Mouse (Mus musculus): ENCODE results near the gene Gm44805. TPM values are rescaled to one million over a fixed set of nuclear protein-coding genes. Genes with fewer than 3 reads are reported as not detected.

Gm44805 gene
- polyA plus RNA-seq (2015; fragmentation: Nextera tagmentation; extraction: Ambion mirVana) = 0.71 and 1.2 TPM in 2 replicates

- 0 out of 2 replicates have a peak, but pooled peaks cover 7% of the 10 kb centered on the region for H3K4me1 ChIP-seq (replicated peaks)
- H3K27ac ChIP-seq = no peak within 1 kb of the TSS
- H3K27me3 ChIP-seq (replicated peaks) = no peaks in the 10 kb centered on the region
- no peaks in the 10 kb centered on the region for H3K36me3 ChIP-seq
- ATAC-seq = no peak
- H3K9me3 ChIP-seq = no peaks in the 10 kb centered on the region
- 59% methylated on average over 8 of the region's 8 CpGs for WGBS
- H3K4me3 ChIP-seq (replicated peaks) = no peak within 1 kb of the TSS
- H3K9ac ChIP-seq = no peak within 1 kb of the TSS
- H3K4me2 ChIP-seq (replicated peaks) = no peak within 1 kb of the TSS
These were observed at the start of gene Gm44805, which contains the start of gene Apoc4 for GRCm38 (mm10) chr7:19681202-19681694. Gm44805 (minus strand) TSS chr7:19681423. Apoc4 (minus strand) TSS chr7:19681479.

GRCm38 (mm10) chr7:19726541-19726940 lies 45.3 kb upstream of the Gm44805 start:
- Histone ChIP-seq H3K4me1 (replicated peaks) (no peaks in the 10 kb centered on the region), H3K4me3 (replicated peaks) (no peak overlapping the region), H3K27me3 (replicated peaks) (no peaks in the 10 kb centered on the region), H3K9me3 (no peaks in the 10 kb centered on the region), H3K36me3 (peaks cover 79% of the 10 kb centered on the region), H3K4me2 (replicated peaks) (no peak overlapping the region), H3K9ac (no peak overlapping the region), H3K27ac (no peak overlapping the region)
- no peak for ATAC-seq
- 93% methylated on average over 4 of the region's 4 CpGs for WGBS

DNA sequence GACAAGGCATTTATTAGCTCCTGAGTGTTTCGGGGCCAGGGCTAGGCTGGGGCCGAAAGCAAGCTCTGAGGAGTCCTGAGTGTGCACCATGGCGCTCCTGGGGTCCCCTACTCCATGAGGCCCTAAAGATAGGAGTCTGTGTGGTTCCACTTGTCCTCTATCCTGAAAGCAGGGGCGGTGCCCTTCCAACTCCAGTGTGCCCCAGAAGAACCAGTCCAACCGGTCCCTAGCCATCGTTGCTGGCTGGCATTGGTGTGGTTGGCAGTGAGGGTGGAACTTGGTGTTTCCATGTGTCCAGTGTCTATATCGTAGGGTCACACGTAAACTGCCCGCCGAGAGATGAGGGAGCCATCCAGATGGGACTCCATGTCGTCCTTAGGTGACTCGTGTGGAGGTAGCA lies 42.9 kb upstream of the Gm44805 start:
- H3K4me3 ChIP-seq (replicated peaks) = no peak overlapping the region
- no peak overlapping the region for H3K4me2 ChIP-seq (replicated peaks)
- peak; percentile 35; the same call in 1 of the 2 replicates for ATAC-seq
- H3K27ac ChIP-seq = no peak overlapping the region
- no peaks in the 10 kb centered on the region for H3K27me3 ChIP-seq (replicated peaks)
- no peak overlapping the region for H3K9ac ChIP-seq
- no peaks in the 10 kb centered on the region for H3K4me1 ChIP-seq (replicated peaks)
- H3K9me3 ChIP-seq = no peaks in the 10 kb centered on the region
- 94% methylated on average over 12 of the region's 12 CpGs for WGBS
- peaks cover 67% of the 10 kb centered on the region for H3K36me3 ChIP-seq

GRCm38 (mm10) chr7:19722754-19723195 lies 41.6 kb upstream of the Gm44805 start:
- peaks cover 57% of the 10 kb centered on the region for H3K36me3 ChIP-seq
- no peaks in the 10 kb centered on the region for H3K4me1 ChIP-seq (replicated peaks)
- H3K9me3 ChIP-seq = no peaks in the 10 kb centered on the region
- no peaks in the 10 kb centered on the region for H3K27me3 ChIP-seq (replicated peaks)
- no peak overlapping the region for H3K4me2 ChIP-seq (replicated peaks)
- WGBS = 85% methylated on average over 6 of the region's 6 CpGs
- H3K27ac ChIP-seq = no peak overlapping the region
- H3K4me3 ChIP-seq (replicated peaks) = no peak overlapping the region
- H3K9ac ChIP-seq = no peak overlapping the region
- ATAC-seq = no peak

DNA sequence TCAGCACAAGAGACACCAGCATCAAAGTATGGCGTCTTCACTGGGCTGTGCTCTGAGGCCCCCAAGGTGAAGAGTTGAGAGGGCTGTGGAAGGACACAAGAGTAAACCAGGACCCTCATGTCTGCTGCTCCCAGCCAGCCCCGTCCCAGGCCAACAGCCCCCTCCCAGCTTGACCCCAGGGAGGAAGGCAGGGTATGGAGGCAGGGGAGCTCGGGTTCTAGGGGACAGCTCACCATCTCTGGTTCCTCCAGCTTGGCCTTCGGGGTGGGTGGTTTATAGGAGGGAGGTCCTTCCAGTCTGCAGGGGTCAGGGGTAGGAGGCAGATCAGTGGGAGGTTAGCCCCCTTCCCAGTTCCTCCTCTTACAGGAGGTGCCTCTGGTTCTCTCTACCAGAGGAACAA lies 38.0 kb upstream of the Gm44805 start:
- Histone ChIP-seq H3K4me3 (replicated peaks) (no peak overlapping the region), H3K27ac (no peak overlapping the region), H3K9me3 (no peaks in the 10 kb centered on the region), H3K4me1 (replicated peaks) (peaks cover 1% of the 10 kb centered on the region; the same call in 1 of the 2 replicates), H3K9ac (no peak overlapping the region), H3K27me3 (replicated peaks) (no peaks in the 10 kb centered on the region), H3K4me2 (replicated peaks) (no peak overlapping the region), H3K36me3 (peaks cover 26% of the 10 kb centered on the region)
- ATAC-seq = no peak
- WGBS = 88% methylated on average over 4 of the region's 4 CpGs

DNA sequence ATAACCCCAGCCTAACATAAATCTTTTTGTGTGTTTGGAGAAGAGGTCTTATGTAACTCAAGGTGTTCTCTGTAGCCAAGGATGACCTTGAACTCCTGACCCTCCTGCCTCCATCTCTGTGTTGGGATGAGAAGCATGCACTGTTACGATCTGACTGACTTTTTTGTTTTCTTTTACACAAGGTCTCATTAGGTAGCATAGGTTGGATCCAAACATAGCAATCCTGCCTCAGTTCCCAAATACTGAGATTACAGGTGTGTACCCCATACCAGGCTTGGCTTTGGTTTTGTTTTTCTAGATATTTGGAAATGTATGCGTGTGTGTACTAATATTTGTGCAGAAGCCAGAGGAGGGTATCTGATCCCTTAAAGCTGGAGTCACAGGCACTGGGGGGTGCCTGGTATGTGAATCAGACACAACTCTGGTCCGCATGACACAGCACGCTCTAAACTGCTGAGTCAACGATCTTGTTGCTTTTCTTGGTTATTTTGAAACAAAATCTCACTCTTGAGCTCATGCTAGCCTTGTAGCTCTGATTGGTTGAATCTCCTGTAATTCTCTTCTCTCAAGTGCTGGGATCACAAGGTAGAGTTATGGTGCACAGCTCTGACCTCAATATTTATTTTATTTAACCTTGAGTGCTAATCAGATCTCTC lies 37.2 kb upstream of the Gm44805 start:
- H3K9ac ChIP-seq = no peak overlapping the region
- H3K4me1 ChIP-seq (replicated peaks) = peaks cover 8% of the 10 kb centered on the region; the same call in 1 of the 2 replicates
- WGBS = 91% methylated on average over 5 of the region's 5 CpGs
- no peaks in the 10 kb centered on the region for H3K27me3 ChIP-seq (replicated peaks)
- no peaks in the 10 kb centered on the region for H3K9me3 ChIP-seq
- no peak overlapping the region for H3K27ac ChIP-seq
- no peak overlapping the region for H3K4me2 ChIP-seq (replicated peaks)
- ATAC-seq = no peak
- no peak overlapping the region for H3K4me3 ChIP-seq (replicated peaks)
- peaks cover 19% of the 10 kb centered on the region for H3K36me3 ChIP-seq

DNA sequence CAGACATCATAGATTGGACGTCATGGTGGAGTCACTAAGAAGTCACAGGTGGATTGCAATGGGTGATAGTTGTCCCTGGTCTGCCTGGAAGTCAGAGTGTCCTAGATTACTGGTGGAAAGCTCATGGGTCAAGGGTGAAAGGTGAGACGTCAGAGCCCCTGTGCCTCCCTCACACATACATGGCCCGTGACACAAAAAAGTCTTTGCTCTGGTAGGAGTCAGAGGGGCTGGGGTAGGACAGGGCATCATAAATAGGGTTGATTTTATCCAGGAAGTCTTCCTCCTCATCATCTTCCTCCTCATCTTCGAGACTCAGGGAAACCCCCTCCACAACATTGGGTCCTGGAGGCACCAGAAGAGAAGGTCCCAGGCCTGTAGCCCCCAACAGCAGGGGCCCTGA lies 36.1 kb upstream of the Gm44805 start:
- H3K36me3 ChIP-seq = peaks cover 18% of the 10 kb centered on the region
- WGBS = 85% methylated on average over 4 of the region's 4 CpGs
- no peak overlapping the region for H3K4me3 ChIP-seq (replicated peaks)
- H3K9me3 ChIP-seq = no peaks in the 10 kb centered on the region
- no peaks in the 10 kb centered on the region for H3K27me3 ChIP-seq (replicated peaks)
- H3K4me2 ChIP-seq (replicated peaks) = no peak overlapping the region
- peaks cover 9% of the 10 kb centered on the region; the same call in 1 of the 2 replicates for H3K4me1 ChIP-seq (replicated peaks)
- H3K27ac ChIP-seq = no peak overlapping the region
- no peak for ATAC-seq
- no peak overlapping the region for H3K9ac ChIP-seq

DNA sequence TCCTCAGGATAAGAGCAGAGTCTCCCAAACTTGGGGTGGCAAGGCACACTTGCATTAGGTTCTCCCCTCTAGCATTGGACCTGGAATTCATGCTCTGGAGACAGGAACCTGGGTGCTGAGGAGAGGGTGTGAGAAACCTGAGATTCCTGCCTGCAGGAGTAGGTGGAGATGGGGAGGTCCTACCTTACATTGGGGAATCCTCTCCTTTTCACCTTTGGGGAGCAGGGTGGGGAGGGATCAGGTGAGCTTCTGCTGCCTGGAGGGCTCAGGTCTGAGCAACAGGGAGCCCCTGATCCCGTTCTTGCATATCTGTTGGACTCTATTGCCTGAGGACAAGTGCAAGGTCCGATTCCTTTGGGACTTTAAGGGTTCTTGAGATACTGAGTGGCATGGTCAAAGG lies 35.6 kb upstream of the Gm44805 start:
- no peaks in the 10 kb centered on the region for H3K27me3 ChIP-seq (replicated peaks)
- 83% methylated on average over 2 of the region's 2 CpGs for WGBS
- H3K4me2 ChIP-seq (replicated peaks) = peak overlapping the region; percentile 70
- peaks cover 9% of the 10 kb centered on the region; the same call in 1 of the 2 replicates for H3K4me1 ChIP-seq (replicated peaks)
- ATAC-seq = no peak
- no peaks in the 10 kb centered on the region for H3K9me3 ChIP-seq
- peaks cover 22% of the 10 kb centered on the region for H3K36me3 ChIP-seq
- H3K9ac ChIP-seq = 0 out of 2 replicates have a peak overlapping the region, but pooled peaks have one; percentile 31
- H3K4me3 ChIP-seq (replicated peaks) = no peak overlapping the region
- H3K27ac ChIP-seq = peak overlapping the region; percentile 86; the same call in 1 of the 2 replicates

GRCm38 (mm10) chr7:19716055-19716682 lies 34.9 kb upstream of the Gm44805 start:
- no peak for ATAC-seq
- H3K9me3 ChIP-seq = no peaks in the 10 kb centered on the region

GRCm38 (mm10) chr7:19715239-19716054 lies 34.2 kb upstream of the Gm44805 start, which contains the start of gene Tomm40:
Tomm40 (minus strand) TSS chr7:19715438.
- no peaks in the 10 kb centered on the region for H3K9me3 ChIP-seq
- H3K36me3 ChIP-seq = peaks cover 23% of the 10 kb centered on the region
- peak within 1 kb of the TSS; percentile 100 for H3K4me3 ChIP-seq (replicated peaks)
- peak within 1 kb of the TSS; percentile 86 for H3K27ac ChIP-seq
- peak; percentile 99 for ATAC-seq
- H3K4me2 ChIP-seq (replicated peaks) = peak within 1 kb of the TSS; percentile 79
- peaks cover 9% of the 10 kb centered on the region; the same call in 1 of the 2 replicates for H3K4me1 ChIP-seq (replicated peaks)
- under 1% methylated on average over 55 of the region's 59 CpGs for WGBS
- peak within 1 kb of the TSS; percentile 96 for H3K9ac ChIP-seq
- H3K27me3 ChIP-seq (replicated peaks) = no peaks in the 10 kb centered on the region

More at GRCm38 (mm10) chr7:19716055-19716682, 34.9 kb upstream of the Gm44805 start:
- WGBS = 5% methylated on average over 18 of the region's 18 CpGs
- Histone ChIP-seq H3K36me3 (peaks cover 21% of the 10 kb centered on the region), H3K4me2 (replicated peaks) (peak overlapping the region; percentile 70), H3K27me3 (replicated peaks) (no peaks in the 10 kb centered on the region), H3K9ac (peak overlapping the region; percentile 31; the same call in 1 of the 2 replicates), H3K4me3 (replicated peaks) (peak overlapping the region; percentile 32), H3K4me1 (replicated peaks) (peaks cover 9% of the 10 kb centered on the region; the same call in 1 of the 2 replicates), H3K27ac (peak overlapping the region; percentile 86)

DNA sequence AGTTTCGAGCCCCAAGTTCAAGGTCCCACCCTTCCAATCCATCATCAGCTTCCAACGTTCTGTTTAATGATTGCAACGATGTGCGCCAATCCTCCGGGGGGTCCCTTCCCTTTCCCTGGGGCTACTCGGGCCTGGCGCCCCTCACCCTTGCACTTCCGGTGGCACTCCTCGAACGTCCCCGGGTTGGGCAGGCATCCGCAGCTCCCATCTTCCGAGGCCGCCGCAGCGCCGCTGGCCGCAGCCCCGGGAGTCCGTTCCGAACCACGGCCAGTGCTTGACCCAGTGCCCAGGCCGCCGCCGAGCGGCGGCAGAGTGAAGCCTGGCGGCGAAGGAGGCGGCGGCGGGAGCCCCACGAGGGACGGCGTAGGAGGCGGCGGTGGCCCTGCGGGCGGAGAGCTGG lies 33.6 kb upstream of the Gm44805 start:
- WGBS = under 1% methylated on average over 39 of the region's 39 CpGs
- H3K4me3 ChIP-seq (replicated peaks) = peak overlapping the region; percentile 100
- ATAC-seq = no peak
- no peaks in the 10 kb centered on the region for H3K9me3 ChIP-seq
- no peaks in the 10 kb centered on the region for H3K27me3 ChIP-seq (replicated peaks)
- peaks cover 9% of the 10 kb centered on the region; the same call in 1 of the 2 replicates for H3K4me1 ChIP-seq (replicated peaks)
- H3K9ac ChIP-seq = peak overlapping the region; percentile 96
- H3K36me3 ChIP-seq = peaks cover 27% of the 10 kb centered on the region
- peak overlapping the region; percentile 79 for H3K4me2 ChIP-seq (replicated peaks)
- H3K27ac ChIP-seq = peak overlapping the region; percentile 77

Data from intestine, embryonic 15.5 days (tissue).